Mouse (Mus musculus): Measurements from ENCODE around the gene Gbgt1.
"Not testable (repeated sequence)": the region's sequence is repeated elsewhere in the genome, so short reads cannot be mapped to it uniquely, and the experiment has no call there.

The Gbgt1 gene

DNA sequence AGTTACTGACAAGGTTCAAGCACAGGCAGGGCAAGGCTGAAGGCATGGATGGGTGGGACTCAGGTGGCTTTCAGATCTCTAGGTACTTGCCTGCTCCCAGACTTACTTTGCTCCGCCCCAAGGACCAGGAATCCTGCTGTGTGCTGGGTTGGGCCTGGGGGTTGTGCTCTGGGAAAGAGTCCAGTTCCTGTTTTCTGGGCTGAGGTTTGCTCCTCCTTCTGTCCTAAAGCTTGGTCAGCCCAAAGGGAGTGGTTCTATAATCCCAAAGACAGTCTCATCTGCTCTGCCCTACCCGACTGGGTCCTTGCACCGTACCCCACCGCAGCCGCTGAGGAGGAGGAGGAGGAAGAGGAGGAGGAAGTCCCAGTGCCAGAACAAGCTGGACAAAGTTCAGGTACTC is at the start of gene Gbgt1:
Gene Gbgt1, plus strand, starts transcription at position 221 of the 400 bp plus-strand sequence.
- no peak for DNase-seq

DNA sequence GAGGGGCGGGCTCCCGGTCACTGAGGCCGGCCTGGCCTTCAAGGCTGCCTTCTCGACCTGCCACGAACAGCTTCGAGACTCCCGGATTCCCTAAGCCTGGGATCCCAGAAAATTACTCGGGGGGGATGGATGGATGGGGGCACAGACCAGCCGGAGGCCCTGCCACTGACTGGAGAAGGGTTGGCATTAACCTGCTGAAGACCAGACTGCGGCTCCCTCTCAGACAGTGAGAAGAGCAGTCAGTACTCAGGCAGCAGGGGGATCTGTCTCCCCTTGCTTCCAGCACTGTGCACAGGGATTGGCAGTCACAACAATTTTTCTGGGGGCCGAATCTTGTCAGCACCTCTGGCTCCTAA is 49.4 kb upstream of the Gbgt1 start:
- DNase-seq, result no peak

DNA sequence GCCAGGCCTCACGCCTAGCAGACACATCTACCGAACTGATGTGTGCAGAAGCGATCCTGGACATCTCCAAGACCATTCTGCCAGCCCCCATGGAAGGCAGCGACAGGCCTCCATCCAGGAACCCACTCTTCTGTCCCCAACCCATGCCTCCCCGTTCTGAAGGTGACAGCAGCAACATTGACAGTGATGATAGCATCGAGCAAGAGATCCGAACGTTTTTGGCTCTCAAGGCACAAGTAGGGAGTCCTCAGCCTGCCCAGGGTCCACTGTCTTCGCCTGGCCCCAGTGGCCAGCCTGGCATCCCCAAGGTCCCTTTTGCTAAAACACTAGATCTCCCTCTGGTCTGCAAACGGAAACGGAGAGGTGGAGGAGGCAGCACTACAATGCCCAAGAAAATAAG is 45.0 kb upstream of the Gbgt1 start:
- DNase-seq, result no peak

DNA sequence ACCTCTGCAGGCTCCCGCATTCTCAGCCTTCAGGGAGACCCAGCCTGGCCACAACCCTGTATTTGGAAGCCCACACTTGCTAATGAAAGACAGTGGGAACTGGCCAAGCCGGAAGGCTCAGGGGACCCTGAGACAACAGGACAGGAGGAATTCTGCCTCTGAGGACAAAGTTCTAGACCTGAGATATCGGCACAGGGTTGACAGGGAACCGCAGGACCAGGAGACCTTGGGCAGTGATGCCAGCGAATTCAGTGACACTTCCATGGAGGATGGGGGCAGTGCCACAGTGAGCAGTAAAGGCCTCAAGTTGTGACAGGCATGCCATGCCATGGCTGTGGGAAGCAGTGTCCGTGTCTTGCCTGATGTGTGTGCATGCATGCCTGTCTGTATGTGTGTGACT is 43.2 kb upstream of the Gbgt1 start:
- DNase-seq, result no peak

DNA sequence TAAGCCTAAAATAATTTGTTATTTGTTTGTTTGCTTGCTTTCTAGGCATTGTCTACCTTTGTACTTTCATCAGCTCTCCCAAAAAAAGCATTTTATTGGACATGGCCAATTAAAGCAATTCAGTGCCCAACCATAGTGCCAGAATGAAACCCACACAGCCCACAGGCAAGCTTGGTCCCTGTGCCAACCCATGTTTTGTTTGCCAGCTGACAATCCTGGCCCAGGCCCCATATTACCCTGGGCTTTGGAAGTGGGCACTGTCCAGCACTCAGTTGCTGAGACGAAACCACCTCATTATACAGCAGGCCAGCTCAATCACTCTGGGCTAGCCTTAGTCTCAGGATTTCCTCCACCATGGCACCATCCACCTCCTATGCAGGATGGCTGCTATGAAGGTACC is 40.1 kb upstream of the Gbgt1 start:
- no peak for DNase-seq

DNA sequence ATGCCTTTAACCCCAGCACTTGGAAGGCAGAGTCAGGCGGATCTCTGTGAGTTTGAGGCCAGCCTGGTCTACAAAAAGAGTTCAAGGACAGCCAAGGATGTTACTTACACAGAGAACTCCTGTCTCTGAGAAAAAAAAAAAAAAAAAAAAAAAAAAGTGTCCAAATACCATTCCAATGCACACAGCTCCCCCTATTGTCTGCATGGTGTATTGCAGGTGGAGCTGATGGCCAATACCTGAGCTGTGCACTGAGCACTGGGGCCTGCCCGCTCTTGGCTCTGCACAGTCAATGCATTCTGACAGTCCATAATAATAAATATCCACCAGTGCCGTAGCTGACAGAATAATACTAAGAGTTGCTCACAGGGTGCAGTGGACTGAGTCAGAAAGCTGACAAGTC is 32.8 kb upstream of the Gbgt1 start:
- DNase-seq, result peak; percentile 78

DNA sequence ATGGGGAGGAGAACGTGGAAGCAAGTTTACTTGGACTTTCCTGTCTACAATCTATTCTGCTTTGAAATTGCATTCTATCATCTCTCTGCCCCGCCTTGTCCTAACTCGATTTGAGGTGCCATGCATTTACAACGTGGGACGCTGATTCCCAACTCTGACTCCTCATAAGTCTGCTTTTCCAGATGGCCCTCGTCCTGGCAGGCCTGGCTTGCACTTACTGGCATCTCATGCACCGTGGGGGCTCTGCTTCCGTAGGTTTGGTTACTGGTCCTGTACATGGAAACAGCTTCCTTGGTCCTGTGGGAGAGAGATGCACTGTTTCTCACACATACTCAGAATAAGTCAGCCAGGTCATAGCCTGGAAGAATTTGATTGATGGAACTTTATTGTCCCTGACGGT is 31.8 kb upstream of the Gbgt1 start:
- no peak for DNase-seq

DNA sequence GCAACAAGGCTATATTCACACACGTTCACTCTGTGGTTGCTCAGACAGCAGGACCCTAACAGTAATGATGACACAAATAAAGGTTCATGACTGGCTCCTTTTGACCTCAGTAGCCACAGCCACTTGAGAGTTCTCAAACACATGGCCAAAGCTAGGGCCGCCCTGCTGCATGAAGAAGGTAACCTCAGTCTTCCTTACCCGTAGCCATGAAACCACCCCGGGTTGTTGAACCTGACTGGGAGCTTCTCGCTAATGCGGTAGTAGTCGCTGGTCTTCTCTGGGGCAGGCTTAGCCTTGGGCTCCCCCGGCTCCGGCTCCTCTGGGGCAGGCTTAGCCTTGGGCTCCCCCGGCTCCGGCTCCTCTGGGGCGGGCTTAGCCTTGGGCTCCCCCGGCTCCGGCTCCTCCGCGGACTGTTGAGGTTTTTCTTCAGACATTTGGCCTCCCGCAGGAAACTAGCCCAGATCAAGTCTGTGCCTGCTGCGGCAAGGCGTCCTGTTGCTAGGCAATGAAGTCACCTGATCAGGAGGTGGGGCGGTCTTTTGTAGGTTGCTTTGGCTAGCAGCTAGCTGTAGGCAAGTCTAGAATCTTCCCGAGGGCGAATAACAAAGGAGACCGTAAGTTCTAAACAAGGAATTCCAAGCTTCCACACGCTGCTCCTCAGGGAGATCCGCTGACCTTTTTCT is 30.7 kb upstream of the Gbgt1 start, which contains the start of gene 1700007K13Rik:
Gene 1700007K13Rik, minus strand, starts transcription at position 497 of the 683 bp plus-strand sequence.
- DNase-seq, result peak; percentile 72

DNA sequence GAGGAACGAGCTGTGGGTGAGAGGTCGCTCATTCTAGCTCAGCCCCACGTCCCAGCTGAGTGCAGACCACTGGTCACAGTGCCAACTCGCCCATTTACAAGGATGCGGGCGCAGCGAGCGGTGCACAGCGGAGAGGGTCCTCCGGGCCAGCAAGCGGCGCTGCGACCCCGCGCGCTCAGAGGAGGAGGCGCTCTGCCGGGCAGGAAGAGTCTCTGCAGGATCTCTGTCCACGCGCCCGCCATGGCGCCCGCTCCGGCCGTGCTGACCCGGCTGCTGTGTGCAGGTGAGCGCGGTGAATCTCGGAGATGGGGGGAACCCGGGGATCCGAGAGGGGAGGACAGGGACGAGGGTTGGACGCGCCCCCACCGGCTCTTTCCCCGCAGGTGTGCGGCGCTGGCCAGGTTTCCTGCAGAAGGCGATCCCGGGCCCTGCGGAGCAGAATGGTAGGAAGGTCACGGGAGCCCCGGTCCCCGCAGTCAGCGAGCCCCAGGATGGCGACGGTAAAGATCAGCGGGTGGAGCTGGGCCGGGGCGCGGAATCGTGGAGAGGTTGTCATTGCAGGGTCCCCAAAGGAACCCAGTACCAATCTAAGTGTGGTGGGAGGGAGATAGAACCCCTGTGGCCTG is 28.7 kb upstream of the Gbgt1 start, which contains the start of gene Mrps2:
Gene Mrps2, plus strand, starts transcription at position 207 of the 626 bp plus-strand sequence.
- DNase-seq, result peak; percentile 85

DNA sequence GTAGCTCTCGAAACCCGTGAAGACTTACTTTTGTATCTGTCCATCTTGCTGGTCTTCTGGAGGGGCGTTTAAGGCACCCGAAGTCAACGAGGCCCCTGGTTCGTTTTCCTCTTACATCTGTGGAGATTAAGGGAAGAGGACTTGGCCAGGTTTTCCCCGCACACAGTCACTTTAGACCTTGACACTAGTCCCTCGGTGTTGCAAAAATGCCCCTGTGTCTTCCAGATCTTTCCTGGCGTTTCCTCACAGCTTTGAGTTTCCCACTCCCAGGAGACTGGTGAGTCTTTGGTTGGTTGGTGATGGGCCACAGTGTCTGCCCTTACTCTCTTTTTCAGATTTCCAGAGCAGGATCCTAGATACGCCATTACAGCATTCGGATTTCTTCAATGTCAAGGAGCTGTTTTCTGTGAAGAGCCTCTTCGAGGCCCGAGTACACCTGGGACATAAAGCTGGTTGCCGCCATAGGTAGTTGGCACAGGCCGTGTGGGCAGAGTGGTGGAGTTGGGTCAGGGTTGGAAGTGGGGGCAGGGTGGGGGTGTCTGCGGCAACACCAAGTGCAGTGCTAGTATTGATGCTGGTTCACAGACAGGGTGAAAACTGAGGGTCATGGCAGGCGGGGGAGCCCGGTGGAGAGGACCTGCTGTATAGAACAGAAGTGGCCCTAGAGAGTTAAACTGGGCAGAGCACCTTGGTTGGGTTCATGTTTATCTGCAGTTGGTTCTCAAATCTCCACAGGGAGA is 28.0 kb upstream of the Gbgt1 start:
- DNase-seq, result no peak

DNA sequence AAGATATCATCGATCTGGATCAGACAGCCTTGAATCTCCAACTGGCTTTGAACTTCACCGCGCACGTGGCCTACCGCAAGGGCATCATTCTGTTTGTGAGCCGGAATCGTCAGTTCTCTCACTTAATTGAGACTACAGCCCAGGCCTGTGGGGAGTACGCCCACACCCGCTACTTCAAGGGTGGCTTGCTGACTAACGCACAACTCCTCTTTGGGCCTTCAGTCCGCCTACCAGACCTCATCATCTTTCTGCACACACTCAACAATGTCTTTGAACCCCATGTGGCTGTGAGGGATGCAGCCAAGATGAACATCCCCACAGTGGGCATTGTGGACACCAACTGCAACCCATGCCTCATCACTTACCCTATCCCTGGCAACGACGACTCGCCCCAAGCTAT is 27.2 kb upstream of the Gbgt1 start:
- no peak for DNase-seq

DNA sequence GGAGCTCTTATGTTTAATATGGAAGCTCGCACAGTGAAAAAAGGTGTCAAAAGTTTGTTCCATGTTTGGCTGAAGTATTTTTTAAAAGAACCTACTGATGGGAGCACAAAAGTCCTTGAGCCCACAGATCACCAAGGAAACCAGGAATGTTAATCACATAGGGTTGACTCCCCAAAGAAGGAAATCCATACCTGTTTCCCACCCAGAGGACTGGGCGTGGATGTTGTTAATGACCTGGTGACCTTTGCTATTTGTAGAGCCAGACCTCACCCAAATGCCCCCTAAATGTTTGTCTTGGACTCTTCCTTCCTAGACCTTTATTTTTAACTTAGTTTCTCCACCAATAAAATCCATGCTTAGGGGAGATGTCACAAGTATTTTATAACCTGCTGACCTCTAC is 26.1 kb upstream of the Gbgt1 start:
- no peak for DNase-seq

DNA sequence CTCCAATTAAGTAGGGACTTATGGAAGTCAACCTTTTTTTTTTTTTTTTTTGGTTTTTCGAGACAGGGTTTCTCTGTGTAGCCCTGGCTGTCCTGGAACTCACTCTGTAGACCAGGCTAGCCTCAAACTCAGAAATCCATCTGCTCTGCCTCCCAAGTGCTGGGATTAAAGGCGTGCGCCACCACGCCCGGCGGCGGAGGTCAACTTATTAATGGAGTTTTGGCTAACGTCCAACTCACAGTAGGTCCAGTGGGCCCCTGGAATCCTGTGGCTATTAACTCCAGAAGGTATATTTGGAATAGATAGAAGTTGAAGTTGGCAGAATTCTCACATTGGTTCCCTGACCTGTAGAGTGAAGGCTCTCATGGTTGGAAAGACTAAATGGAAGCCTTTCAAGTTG is 24.7 kb upstream of the Gbgt1 start:
- DNase-seq, result not testable (repeated sequence)

DNA sequence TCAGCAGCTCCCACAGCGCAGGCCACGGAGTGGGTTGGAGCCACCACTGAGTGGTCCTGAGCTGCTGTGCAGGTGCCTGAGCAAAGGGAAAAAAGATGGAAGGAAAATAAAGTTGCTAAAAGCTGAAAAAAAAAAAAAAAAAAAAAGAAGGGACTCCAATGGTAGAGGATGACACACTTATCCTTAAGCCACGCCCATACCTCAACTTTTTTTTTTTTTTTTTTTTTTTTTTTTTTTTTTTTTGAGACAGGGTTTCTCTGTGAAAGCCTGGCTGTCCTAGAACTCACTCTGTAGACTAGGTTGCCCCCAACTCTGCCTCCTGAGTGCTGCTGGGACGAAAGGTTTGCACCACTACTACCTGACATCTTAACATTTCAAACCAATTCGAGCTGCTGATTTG is 18.7 kb upstream of the Gbgt1 start:
- DNase-seq, result not testable (repeated sequence)

DNA sequence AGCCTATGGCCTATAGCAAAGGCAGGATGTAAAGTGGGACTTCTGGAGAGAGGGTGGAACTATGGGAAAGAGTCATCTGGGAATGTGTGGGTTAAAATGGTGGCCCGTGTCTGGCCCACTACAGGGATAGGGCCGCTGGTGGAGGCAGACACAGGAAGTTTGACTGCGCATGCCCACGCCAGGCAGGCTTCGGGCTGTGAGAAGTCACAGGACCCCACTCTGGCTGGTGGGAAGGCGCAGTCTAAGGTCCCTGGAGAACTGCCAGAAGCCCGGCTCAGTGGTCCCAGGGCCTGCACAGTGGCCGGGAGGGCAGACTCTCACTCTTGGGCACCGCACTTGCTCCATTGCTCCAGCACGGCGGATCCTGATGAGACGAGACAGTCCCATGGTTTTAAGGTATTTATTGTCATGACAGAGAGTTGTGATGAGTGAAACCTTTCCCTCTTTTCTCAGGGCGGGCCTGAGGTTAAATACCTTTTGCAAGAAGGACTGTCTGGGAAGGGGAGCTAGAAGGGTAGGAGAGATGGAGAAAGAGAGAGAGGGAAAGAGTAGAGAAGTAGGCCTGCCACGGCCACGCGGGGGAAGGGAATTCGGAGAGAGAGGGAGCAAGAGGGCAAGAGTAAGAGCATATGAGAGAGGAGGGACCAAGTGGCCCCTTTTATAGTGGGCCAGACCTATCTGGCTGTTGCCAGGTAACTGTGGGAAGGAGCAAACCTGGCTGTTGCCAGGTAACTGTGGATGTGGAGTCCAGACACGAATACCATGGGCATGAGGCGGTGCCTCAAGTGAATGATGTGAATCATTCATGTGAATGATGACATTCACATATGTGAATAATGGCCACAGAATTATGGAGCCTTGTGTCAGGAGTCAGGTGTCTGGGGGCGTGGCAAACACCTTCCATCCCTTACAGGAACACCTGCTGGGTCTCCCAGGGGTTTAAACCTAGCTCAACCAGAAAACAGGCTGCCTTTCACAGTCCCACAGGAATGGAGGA is 17.2 kb upstream of the Gbgt1 start:
- no peak for DNase-seq

DNA sequence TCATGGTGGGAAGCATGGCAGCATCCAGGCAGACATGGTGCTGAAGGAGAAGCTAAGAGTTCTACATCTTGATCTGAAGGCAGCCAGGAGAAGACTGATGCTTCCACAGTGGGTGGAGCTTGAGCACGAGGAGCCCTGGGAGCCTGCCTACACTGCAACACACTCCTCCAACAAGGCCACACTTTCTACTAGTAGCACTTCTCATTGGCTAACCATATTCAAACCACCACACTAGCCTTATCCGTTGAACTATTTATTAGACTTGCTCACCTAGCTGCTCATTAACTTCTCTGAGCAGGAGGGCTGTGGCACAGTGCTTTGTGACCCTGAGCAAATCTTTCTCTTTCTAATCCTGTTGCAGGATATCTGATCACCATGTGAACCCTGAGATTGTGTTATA is 12.8 kb upstream of the Gbgt1 start:
- no peak for DNase-seq

DNA sequence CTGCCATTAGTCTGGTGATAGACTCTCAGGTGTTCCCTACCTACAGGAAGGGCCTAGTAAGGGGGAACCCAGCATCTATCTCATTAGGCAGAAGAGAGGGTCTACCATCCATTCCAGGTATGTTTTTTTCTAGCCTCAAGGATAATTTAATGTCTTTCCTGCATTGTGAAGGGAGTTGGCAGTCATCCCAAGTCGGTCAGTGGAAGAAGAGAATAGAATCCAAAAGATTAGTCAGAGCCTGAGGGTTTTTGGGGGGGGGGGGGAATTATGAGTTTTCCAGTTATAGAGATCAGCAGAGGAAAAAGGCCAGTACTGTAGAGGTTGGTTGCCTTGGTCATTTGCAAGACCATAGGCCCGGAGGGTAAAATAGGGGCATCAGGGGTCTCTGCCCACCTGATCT is 2.2 kb upstream of the Gbgt1 start:
- no peak for DNase-seq

DNA sequence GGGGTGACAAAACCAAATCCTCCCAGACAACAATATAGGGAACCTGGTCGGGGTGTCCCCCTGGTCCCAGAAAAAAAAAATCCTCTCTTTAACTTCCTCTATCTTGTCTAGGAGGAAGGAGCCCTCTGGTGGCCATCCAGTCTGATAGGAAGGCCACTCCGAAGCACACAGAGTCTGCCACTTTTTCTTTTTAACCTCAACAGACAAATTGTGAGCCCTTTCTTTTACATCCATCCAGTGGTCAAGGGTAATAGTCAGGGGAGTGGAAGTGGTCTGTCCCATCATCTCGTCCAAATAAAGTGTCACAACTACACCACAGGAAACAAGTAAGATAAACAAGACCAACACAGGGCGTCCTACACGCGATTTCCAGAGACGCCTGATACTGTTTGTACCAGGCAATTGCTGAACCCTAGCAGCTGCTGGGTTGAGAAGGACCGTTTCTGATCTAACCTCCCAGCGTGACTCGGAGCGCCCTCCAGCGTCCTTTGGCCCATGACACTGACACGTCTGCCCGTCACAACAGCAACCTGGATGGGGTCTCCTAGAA is 1.4 kb upstream of the Gbgt1 start:
- DNase-seq, result no peak

DNA sequence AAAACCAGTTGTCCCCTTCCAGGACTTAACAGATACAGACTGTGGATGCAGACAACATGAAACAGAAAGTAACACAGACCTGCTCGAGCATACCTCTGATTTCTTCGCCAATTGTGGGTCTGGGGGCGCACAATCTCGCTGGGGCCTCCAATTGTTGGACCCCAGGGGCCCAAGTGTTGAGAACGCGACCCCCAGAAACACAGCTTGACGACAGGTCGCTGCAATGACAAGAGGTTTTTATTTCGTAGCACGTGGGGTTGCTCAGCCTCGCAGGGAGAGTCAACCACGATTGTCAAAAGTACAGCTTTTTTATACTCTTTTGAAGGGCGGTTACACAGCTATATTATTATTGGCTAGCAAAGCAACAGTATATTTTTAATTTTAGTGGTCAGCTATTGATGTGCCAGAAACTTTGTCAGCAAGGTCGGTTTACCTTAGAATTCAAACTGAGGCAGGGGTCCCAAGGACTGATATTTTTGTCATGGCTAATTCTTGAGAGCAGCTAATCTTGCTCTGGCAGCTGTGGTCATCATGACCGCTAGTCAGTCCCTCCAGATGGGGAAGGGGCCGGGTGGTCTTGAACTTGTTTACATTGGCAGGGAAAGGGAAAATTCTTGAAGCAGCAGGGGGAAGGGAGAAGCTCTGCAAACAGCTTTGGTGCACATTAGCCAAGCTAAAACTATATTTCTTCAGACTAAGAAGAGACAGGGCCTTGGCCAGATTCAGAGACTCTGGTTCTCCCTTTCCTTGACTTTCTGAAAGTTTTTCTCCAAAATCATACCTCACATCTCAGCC is 693 bp upstream of the Gbgt1 start:
- no peak for DNase-seq

DNA sequence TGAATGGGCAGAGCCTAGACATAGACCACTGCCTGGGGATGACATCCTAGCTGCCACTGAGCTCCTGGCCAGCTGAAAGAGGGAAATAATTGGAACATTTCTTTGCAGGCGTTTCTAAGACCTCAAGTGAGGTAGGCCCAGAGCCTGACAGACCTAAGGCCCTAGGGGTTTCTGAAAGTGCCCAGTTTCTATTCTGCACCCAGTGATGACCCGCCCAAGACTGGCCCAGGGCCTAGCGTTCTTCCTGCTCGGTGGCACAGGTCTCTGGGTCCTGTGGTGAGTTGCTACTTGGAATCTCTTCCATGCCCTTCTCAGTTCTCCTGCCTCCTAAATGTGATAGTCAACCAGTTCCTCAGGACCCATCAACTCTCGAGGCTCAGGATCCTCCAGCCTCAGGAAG is 870 bp downstream of the Gbgt1 start:
- no peak for DNase-seq

DNA sequence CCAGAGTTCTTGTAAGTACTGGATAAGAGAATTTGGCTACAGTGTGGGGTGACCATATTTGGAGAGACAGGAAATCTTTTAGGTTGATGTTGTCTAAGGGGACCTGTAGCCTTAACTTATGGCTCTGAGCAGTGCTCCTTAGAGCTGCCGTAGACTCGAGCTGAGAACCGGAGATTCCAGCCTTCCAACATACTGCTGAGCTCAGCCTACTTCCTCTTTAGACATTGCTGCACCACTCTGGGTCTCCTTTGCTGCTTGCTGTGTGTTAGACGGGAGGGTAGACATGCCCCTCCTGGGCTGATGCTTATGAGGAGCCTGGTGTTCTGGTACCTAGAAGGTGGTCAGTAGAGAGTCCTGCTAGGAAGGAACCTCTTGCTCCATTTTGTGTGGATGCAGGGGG is 1.7 kb downstream of the Gbgt1 start:
- no peak for DNase-seq

DNA sequence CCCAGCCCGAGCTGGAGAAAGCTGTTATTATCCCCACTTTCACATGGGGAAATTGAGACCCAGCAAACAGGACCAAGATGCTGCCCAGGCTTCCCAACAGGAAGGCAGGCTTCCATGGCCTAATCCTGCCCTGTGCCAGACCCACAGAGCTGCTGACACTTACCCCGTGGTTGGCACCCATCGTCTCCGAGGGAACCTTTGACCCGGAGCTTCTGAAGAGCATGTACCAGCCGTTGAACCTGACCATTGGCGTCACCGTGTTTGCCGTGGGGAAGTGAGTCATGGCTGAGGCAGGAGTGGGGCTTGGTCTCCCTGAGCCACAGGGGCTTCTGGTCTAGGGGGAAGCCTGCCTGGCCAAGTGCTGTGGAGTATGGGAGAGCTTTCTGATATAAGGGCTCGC is 6.3 kb downstream of the Gbgt1 start:
- DNase-seq, result no peak

Data from thymus, postnatal 14 days (tissue).